ENCODE assay signal across 8 mouse cellular contexts in the genomic region with DNA sequence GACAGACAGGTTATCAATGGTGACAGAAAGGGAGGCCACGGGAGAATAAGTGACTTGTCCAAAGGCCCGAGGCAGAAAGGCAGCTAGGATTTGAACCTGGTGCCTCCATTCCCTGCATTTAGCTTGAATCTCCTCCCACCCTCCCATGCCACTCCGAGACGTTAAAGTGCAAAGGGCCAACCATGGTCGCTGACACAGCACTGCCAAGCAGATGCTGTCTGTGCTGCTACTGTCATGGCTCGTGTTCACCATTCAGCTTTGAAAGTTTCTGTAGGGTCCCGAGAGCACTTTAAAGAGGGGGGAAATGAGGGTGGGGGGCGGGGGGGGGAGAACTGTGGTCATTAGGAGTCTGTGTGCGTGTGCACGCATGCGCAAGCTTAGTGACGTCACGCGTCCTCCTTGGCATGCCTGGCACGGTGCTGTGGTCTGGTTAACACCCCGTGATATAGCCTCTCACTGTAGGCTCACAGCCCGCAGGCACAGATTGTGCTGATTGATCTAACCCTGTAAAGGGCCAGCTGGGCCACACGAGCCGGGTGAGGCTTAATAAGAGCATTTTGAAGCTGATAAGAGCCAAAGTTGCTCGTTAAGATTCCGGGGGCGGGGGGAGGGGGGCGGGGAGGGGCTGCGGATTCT.
DNase-seq lines count a peak whose midpoint lies in the region; ATAC-seq lines count a peak whose summit lies in the region.

No protein-coding gene starts in this region.

- no peak overlapping the region; the same call in 1 of the 2 replicates for H3K9ac ChIP-seq in limb, embryonic 12.5 days (replicated peaks)

- no peak for DNase-seq in heart, embryonic 10.5 days (ENCODE audit: low spot score)
- DNase-seq in heart, adult 8-10 months (ENCODE audit: low spot score) = no peak
- peak; percentile 6 for DNase-seq in adrenal gland, postnatal 25 days
- peak; percentile 8 to 47 for DNase-seq in heart, postnatal 36 days
- DNase-seq in retina, embryonic 14.5 days (ENCODE audit: low spot score) = peak; percentile 36
- no peak for DNase-seq in cerebellum, adult 18-20 months
- DNase-seq in spleen, postnatal 14 days (ENCODE audit: low spot score in 2 of 2) = no peak

- 25% methylated on average over 24 of the region's 24 CpGs for WGBS in heart, embryonic 10.5 days
- 23% methylated on average over 24 of the region's 24 CpGs for whole genome bisulfite sequencing in limb, embryonic 12.5 days

- H3K36me3 ChIP-seq in heart, embryonic 10.5 days = no peaks in the 10 kb centered on the region
- H3K36me3 ChIP-seq in limb, embryonic 12.5 days = no peaks in the 10 kb centered on the region

- H3K4me2 ChIP-seq in limb, embryonic 12.5 days = peak overlapping the region; percentile 55

- no peaks in the 10 kb centered on the region for H3K9me3 ChIP-seq in heart, embryonic 10.5 days
- no peaks in the 10 kb centered on the region for H3K9me3 ChIP-seq in limb, embryonic 12.5 days

- peak overlapping the region; percentile 69; the same call in 1 of the 2 replicates for H3K27ac ChIP-seq in heart, embryonic 10.5 days
- H3K27ac ChIP-seq in limb, embryonic 12.5 days = no peak overlapping the region

- intact Hi-C loops in heart, postnatal 36 days (cut with DNase I) = no loop called here

- H3K27me3 ChIP-seq in heart, embryonic 10.5 days (ENCODE audit: insufficient read depth, poor library complexity, severe bottlenecking) = no peaks in the 10 kb centered on the region
- peaks cover 17% of the 10 kb centered on the region for H3K27me3 ChIP-seq in limb, embryonic 12.5 days

- peak; percentile 61; the same call in 1 of the 2 replicates for ATAC-seq in limb, embryonic 12.5 days (ENCODE audit: insufficient number of reproducible peaks, insufficient read depth, low FRiP score, low TSS enrichment, low read depth)

- peaks cover 25% of the 10 kb centered on the region for H3K4me1 ChIP-seq in heart, embryonic 10.5 days
- H3K4me1 ChIP-seq in limb, embryonic 12.5 days (replicated peaks) = peaks cover 26% of the 10 kb centered on the region

- H3K4me3 ChIP-seq in heart, embryonic 10.5 days = peak overlapping the region; percentile 46
- peak overlapping the region; percentile 29 for H3K4me3 ChIP-seq in limb, embryonic 12.5 days (replicated peaks)

Comparison
In these comparisons a context has a peak if more than half of its experiments do, and no peak if none do; other contexts are left out.
1. DNase-seq: peak in adrenal gland, postnatal 25 days (single experiment), heart, postnatal 36 days (2 of 2) and retina, embryonic 14.5 days (single experiment); none in heart, embryonic 10.5 days (single experiment), heart, adult 8-10 months (single experiment), cerebellum, adult 18-20 months (0 of 2) and spleen, postnatal 14 days (0 of 2).